Mouse (Mus musculus): Measurements from ENCODE around the gene Psap.
A peak's percentile ranks its signal among the peaks of the same experiment; 100 is the strongest.

The Psap gene

GRCm38 (mm10) chr10:60287726-60288125 is 10.3 kb downstream of the Psap start:
- DNase-seq (ENCODE audit: low spot score): no peak

- no peak for DNase-seq (ENCODE audit: low spot score)
These were observed 11.8 kb downstream of the Psap start for GRCm38 (mm10) chr10:60289216-60289615.

- no peak for DNase-seq (ENCODE audit: low spot score)
These were observed 12.8 kb downstream of the Psap start for GRCm38 (mm10) chr10:60290026-60290738.

GRCm38 (mm10) chr10:60290739-60291110 is 13.3 kb downstream of the Psap start:
- DNase-seq (ENCODE audit: low spot score): no peak

GRCm38 (mm10) chr10:60292209-60292608 is 14.8 kb downstream of the Psap start:
- no peak for DNase-seq (ENCODE audit: low spot score)

GRCm38 (mm10) chr10:60294621-60295020 is 17.2 kb downstream of the Psap start:
- no peak for DNase-seq (ENCODE audit: low spot score)

- no peak for DNase-seq (ENCODE audit: low spot score)
These were observed 17.9 kb downstream of the Psap start for GRCm38 (mm10) chr10:60295356-60295755.

GRCm38 (mm10) chr10:60296027-60296426 is 18.6 kb downstream of the Psap start:
- DNase-seq (ENCODE audit: low spot score): no peak

- DNase-seq (ENCODE audit: low spot score): no peak
These were observed 22.2 kb downstream of the Psap start for GRCm38 (mm10) chr10:60299636-60300035.

- DNase-seq (ENCODE audit: low spot score): no peak
These were observed 26.0 kb downstream of the Psap start for GRCm38 (mm10) chr10:60303419-60303818.

GRCm38 (mm10) chr10:60304854-60305628 is 27.6 kb downstream of the Psap start:
- DNase-seq (ENCODE audit: low spot score): peak; percentile 78

- no peak for DNase-seq (ENCODE audit: low spot score)
These were observed 33.2 kb downstream of the Psap start for GRCm38 (mm10) chr10:60310629-60311028.

- DNase-seq (ENCODE audit: low spot score): no peak
These were observed 36.2 kb downstream of the Psap start for GRCm38 (mm10) chr10:60313606-60314005.

GRCm38 (mm10) chr10:60316166-60316565 is 38.7 kb downstream of the Psap start:
- DNase-seq (ENCODE audit: low spot score): no peak

GRCm38 (mm10) chr10:60328963-60329650 is 51.7 kb downstream of the Psap start:
- no peak for DNase-seq (ENCODE audit: low spot score)

GRCm38 (mm10) chr10:60334583-60334982 is 57.2 kb downstream of the Psap start:
- DNase-seq (ENCODE audit: low spot score): no peak

GRCm38 (mm10) chr10:60335021-60335420 is 57.6 kb downstream of the Psap start:
- no peak for DNase-seq (ENCODE audit: low spot score)

- DNase-seq (ENCODE audit: low spot score): no peak
These were observed 64.1 kb downstream of the Psap start for GRCm38 (mm10) chr10:60341528-60341927.

GRCm38 (mm10) chr10:60344111-60344510 is 66.7 kb downstream of the Psap start:
- no peak for DNase-seq (ENCODE audit: low spot score)

GRCm38 (mm10) chr10:60346056-60346455 is 68.6 kb downstream of the Psap start:
- DNase-seq (ENCODE audit: low spot score): no peak

- DNase-seq (ENCODE audit: low spot score): peak; percentile 88
These were observed 69.4 kb downstream of the Psap start, which contains the start of gene Vsir for GRCm38 (mm10) chr10:60346701-60347405. TSS of gene Vsir (plus strand) at chr10:60346851.

Measured in lung, postnatal 25 days (tissue).